Comparison of ENCODE assay signal across 8 mouse cellular contexts in the genomic region with DNA sequence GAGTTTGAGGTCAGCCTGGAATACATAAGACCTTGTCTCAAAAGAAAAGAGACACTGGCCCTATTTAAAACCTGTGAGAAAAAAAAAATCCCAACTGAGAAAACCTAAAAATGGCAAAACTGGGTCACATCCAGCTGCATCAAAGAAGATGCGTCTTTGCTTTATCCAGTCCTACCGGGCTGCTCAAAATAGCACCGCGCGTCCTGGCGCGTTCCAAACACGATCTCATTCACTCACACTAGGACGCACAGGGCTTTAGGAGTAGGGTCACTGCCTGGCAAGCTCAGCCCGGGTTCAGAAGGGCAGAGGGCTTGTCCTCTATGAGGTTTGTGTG. TPM values are rescaled to one million over a fixed set of nuclear protein-coding genes. Genes with fewer than 3 reads are reported as not detected.
A peak's percentile ranks its signal among the peaks of the same experiment; 100 is the strongest.
DNase-seq lines count a peak whose midpoint lies in the region; ATAC-seq and TF ChIP-seq lines count a peak whose summit lies in the region.

No protein-coding gene starts in this region.

- WGBS in kidney, embryonic 15.5 days, result 75% methylated on average over 10 of the region's 10 CpGs
- 86% methylated on average over 10 of the region's 10 CpGs for WGBS in kidney, adult 2 months
- WGBS in hindbrain, embryonic 15.5 days, result 24% methylated on average over 10 of the region's 10 CpGs

- no peaks in the 10 kb centered on the region for H3K36me3 ChIP-seq in kidney, embryonic 15.5 days
- H3K36me3 ChIP-seq in kidney, adult 2 months (ENCODE audit: control insufficient read depth, insufficient read depth, low read length), result no peaks in the 10 kb centered on the region
- no peaks in the 10 kb centered on the region for H3K36me3 ChIP-seq in hindbrain, embryonic 15.5 days

- H3K9ac ChIP-seq in kidney, embryonic 15.5 days, result no peak overlapping the region
- no peak overlapping the region for H3K9ac ChIP-seq in hindbrain, embryonic 15.5 days

- no peaks in the 10 kb centered on the region for H3K27me3 ChIP-seq in kidney, embryonic 15.5 days
- H3K27me3 ChIP-seq in kidney, adult 2 months (replicated peaks; ENCODE audit: control insufficient read depth, insufficient read depth, low read length), result no peaks in the 10 kb centered on the region
- no peaks in the 10 kb centered on the region for H3K27me3 ChIP-seq in hindbrain, embryonic 15.5 days

- peaks cover 17% of the 10 kb centered on the region for H3K4me1 ChIP-seq in kidney, embryonic 15.5 days
- H3K4me1 ChIP-seq in kidney, adult 2 months (ENCODE audit: control insufficient read depth, insufficient read depth, low read length), result no peaks in the 10 kb centered on the region
- H3K4me1 ChIP-seq in cortical plate, adult 2 months (ENCODE audit: control insufficient read depth, insufficient read depth, low read length), result peaks cover 16% of the 10 kb centered on the region
- H3K4me1 ChIP-seq in hindbrain, embryonic 15.5 days (replicated peaks), result peaks cover 26% of the 10 kb centered on the region

- no peak for ATAC-seq in kidney, embryonic 15.5 days (replicated peaks; ENCODE audit: low FRiP score)
- no peak for ATAC-seq in hindbrain, embryonic 15.5 days (ENCODE audit: low FRiP score, low read depth)
- 0 out of 2 replicates have a peak, but pooled peaks have one; percentile 19 for ATAC-seq in monocyte, adult 5-6 weeks (replicated peaks; ENCODE audit: insufficient number of reproducible peaks, low FRiP score, low TSS enrichment, poor library complexity, severe bottlenecking)

- DNase-seq in kidney, adult 2 months, result no peak
- no peak for DNase-seq in kidney, adult 18-20 months
- DNase-seq in urinary bladder, postnatal 4 days (ENCODE audit: low spot score in 2 of 2), result no peak
- DNase-seq in adipocyte (ENCODE audit: low spot score), result no peak

- TF ChIP-seq POLR2A in kidney, adult 2 months (IDR thresholded peaks at IDR 0.05; ENCODE audit: low read depth, low read length), result no peak
- TF ChIP-seq POLR2A in cortical plate, adult 2 months (IDR thresholded peaks at IDR 0.05; ENCODE audit: extremely low read depth, insufficient read depth, low read length), result no peak

- no peak overlapping the region for H3K4me3 ChIP-seq in kidney, embryonic 15.5 days (replicated peaks)
- H3K4me3 ChIP-seq in kidney, adult 2 months (ENCODE audit: insufficient read depth, low read depth, low read length), result no peak overlapping the region
- H3K4me3 ChIP-seq in cortical plate, adult 2 months (ENCODE audit: insufficient read depth, low read length), result no peak overlapping the region
- no peak overlapping the region for H3K4me3 ChIP-seq in hindbrain, embryonic 15.5 days

- no peak for TF ChIP-seq CTCF in kidney, adult 2 months (conservative IDR thresholded peaks at IDR 0.05; ENCODE audit: insufficient read depth, insufficient read length, low read depth, low read length)
- TF ChIP-seq CTCF in cortical plate, adult 2 months (IDR thresholded peaks at IDR 0.05; ENCODE audit: extremely low read depth, insufficient read depth, low read length), result no peak

- H3K9me3 ChIP-seq in kidney, embryonic 15.5 days (replicated peaks), result no peaks in the 10 kb centered on the region
- no peaks in the 10 kb centered on the region for H3K9me3 ChIP-seq in hindbrain, embryonic 15.5 days

- H3K4me2 ChIP-seq in kidney, embryonic 15.5 days, result no peak overlapping the region
- peak overlapping the region; percentile 16; the same call in 1 of the 2 replicates for H3K4me2 ChIP-seq in hindbrain, embryonic 15.5 days

- peak overlapping the region; percentile 59; the same call in 1 of the 2 replicates for H3K27ac ChIP-seq in kidney, embryonic 15.5 days
- no peak overlapping the region for H3K27ac ChIP-seq in kidney, adult 2 months (ENCODE audit: insufficient read depth, low read depth, low read length)
- H3K27ac ChIP-seq in cortical plate, adult 2 months (ENCODE audit: insufficient read depth, low read length), result peak overlapping the region; percentile 65
- H3K27ac ChIP-seq in hindbrain, embryonic 15.5 days (replicated peaks), result peak overlapping the region; percentile 80

RNA-seq across cellular contexts. Expression of a gene that starts 9.4 kb away (rescaled TPM):
- 0.94 and 1.4 TPM in 2 replicates for polyA plus RNA-seq in kidney, embryonic 15.5 days (2015; fragmentation: Nextera tagmentation; extraction: Ambion mirVana)
- 5.1 and 5.3 TPM in 2 replicates for polyA plus RNA-seq in kidney, adult 2 months (2012; rRNA removed)
- 18.7 and 18.9 TPM in 2 replicates for polyA plus RNA-seq in cortical plate, adult 2 months (2012; rRNA removed)
- polyA plus RNA-seq in hindbrain, embryonic 15.5 days (2015; fragmentation: Nextera tagmentation; extraction: Ambion mirVana), result 5.7 and 6.1 TPM in 2 replicates
- 23.3 to 42.5 TPM (median 24.3 TPM) in 3 replicates for total RNA-seq in monocyte, adult 5-6 weeks (2017)

RNA-seq across cellular contexts. Expression of a gene that starts 38.8 kb away (rescaled TPM):
- polyA plus RNA-seq in kidney, embryonic 15.5 days (2015; fragmentation: Nextera tagmentation; extraction: Ambion mirVana), result 41.4 and 43.0 TPM in 2 replicates
- polyA plus RNA-seq in kidney, adult 2 months (2012; rRNA removed), result 2.0 and 3.4 TPM in 2 replicates
- 21.8 and 25.5 TPM in 2 replicates for polyA plus RNA-seq in cortical plate, adult 2 months (2012; rRNA removed)
- 52.9 and 68.5 TPM in 2 replicates for polyA plus RNA-seq in hindbrain, embryonic 15.5 days (2015; fragmentation: Nextera tagmentation; extraction: Ambion mirVana)
- 0.32 to 3.9 TPM (median 2.5 TPM) in 3 replicates for total RNA-seq in monocyte, adult 5-6 weeks (2017)

RNA-seq across cellular contexts. Expression of a gene that starts 54.3 kb away (rescaled TPM):
- polyA plus RNA-seq in kidney, embryonic 15.5 days (2015; fragmentation: Nextera tagmentation; extraction: Ambion mirVana), result 20.4 and 25.6 TPM in 2 replicates
- polyA plus RNA-seq in kidney, adult 2 months (2012; rRNA removed), result 81.6 and 87.7 TPM in 2 replicates
- polyA plus RNA-seq in cortical plate, adult 2 months (2012; rRNA removed), result 24.7 and 29.2 TPM in 2 replicates
- polyA plus RNA-seq in hindbrain, embryonic 15.5 days (2015; fragmentation: Nextera tagmentation; extraction: Ambion mirVana), result 16.7 and 17.0 TPM in 2 replicates
- total RNA-seq in monocyte, adult 5-6 weeks (2017), result 16.5 to 37.1 TPM (median 26.3 TPM) in 3 replicates
